Mouse (Mus musculus) lung, embryonic 15.5 days (tissue): ENCODE results near the gene Tex38. TPM values are rescaled to one million over a fixed set of nuclear protein-coding genes. Genes with fewer than 3 reads are reported as not detected.

Experiments used
- ATAC-seq: fragments of 200-750 bp; cut with Nextera tagmentation; 2 replicates; pipeline ENCODE4 v1.8.0; 2017; ENCODE audit warnings: moderate number of reproducible peaks, borderline replicate concordance; ENCODE audit not compliant: low FRiP score, low TSS enrichment; ENCODE audit errors: extremely low read depth
- H3K27ac ChIP-seq: fragments of 300-500 bp; sonication (generic); 2 replicates; pipeline ENCODE4 v1.5.1; 2015; ENCODE audit warnings: moderate library complexity, mild to moderate bottlenecking, inconsistent platforms
- H3K27me3 ChIP-seq: fragments of 300-500 bp; sonication (generic); 2 replicates; pipeline ENCODE4 v1.6.1; 2015; ENCODE audit warnings: inconsistent platforms
- H3K36me3 ChIP-seq: fragments of 300-500 bp; sonication (generic); 2 replicates; pipeline ENCODE4 v1.6.1; 2015; ENCODE audit warnings: inconsistent platforms
- H3K4me1 ChIP-seq: fragments of 300-500 bp; sonication (generic); 2 replicates; pipeline ENCODE4 v1.6.1; 2015; ENCODE audit warnings: inconsistent platforms
- H3K4me2 ChIP-seq: fragments of 300-500 bp; sonication (generic); 2 replicates; pipeline ENCODE4 v1.6.1; 2015; ENCODE audit warnings: inconsistent platforms, mild to moderate bottlenecking, moderate library complexity
- H3K4me3 ChIP-seq: fragments of 300-500 bp; sonication (generic); 2 replicates; pipeline ENCODE4 v1.5.1; 2015; ENCODE audit warnings: mild to moderate bottlenecking, inconsistent platforms
- H3K9ac ChIP-seq: fragments of 300-500 bp; sonication (generic); 2 replicates; pipeline ENCODE4 v1.6.1; 2015; ENCODE audit warnings: inconsistent platforms
- H3K9me3 ChIP-seq: fragments of 300-500 bp; sonication (generic); 2 replicates; pipeline ENCODE4 v1.6.1; 2016; ENCODE audit warnings: inconsistent platforms
- WGBS: fragments of 180-500 bp; shearing (Covaris S2); methylation state at CpG from one replicate; pipeline ENCODE4 v1.1.7; 2015; 5-methylcytosine and 5-hydroxymethylcytosine counted together
- polyA plus RNA-seq: library from polyadenylated mRNA; unstranded; fragments of >200 nt; fragmentation: Nextera tagmentation; extraction: Ambion mirVana; gene quantifications from 2 replicates; pipeline ENCODE4 v1.2.1, GENCODE M21; 2015

Gene Tex38
- polyA plus RNA-seq, 1 experiment from 2014 or later = 0.32 TPM

GRCm38 (mm10) chr4:115767647-115768467, 13.0 kb downstream of the Tex38 start:
- WGBS = 50% methylated on average over 11 of the region's 11 CpGs
- Histone ChIP-seq H3K9ac (no peak overlapping the region), H3K4me2 (no peak overlapping the region), H3K9me3 (no peaks in the 10 kb centered on the region), H3K4me3 (no peak overlapping the region), H3K36me3 (peaks cover 35% of the 10 kb centered on the region), H3K27ac (peak overlapping the region; percentile 5), H3K4me1 (no peaks in the 10 kb centered on the region), H3K27me3 (no peaks in the 10 kb centered on the region)
- no peak for ATAC-seq

GRCm38 (mm10) chr4:115764581-115764980, 16.2 kb downstream of the Tex38 start:
- Histone ChIP-seq H3K9me3 (no peaks in the 10 kb centered on the region), H3K27me3 (no peaks in the 10 kb centered on the region), H3K4me2 (no peak overlapping the region), H3K9ac (no peak overlapping the region), H3K27ac (no peak overlapping the region), H3K4me1 (no peaks in the 10 kb centered on the region), H3K36me3 (peaks cover 41% of the 10 kb centered on the region), H3K4me3 (no peak overlapping the region)
- ATAC-seq = no peak
- 92% methylated on average over 11 of the region's 11 CpGs for WGBS

GRCm38 (mm10) chr4:115761206-115761605, 19.6 kb downstream of the Tex38 start:
- ATAC-seq = peak; percentile 62
- no peaks in the 10 kb centered on the region for H3K9me3 ChIP-seq
- H3K4me3 ChIP-seq = no peak overlapping the region
- H3K9ac ChIP-seq = no peak overlapping the region
- no peak overlapping the region for H3K4me2 ChIP-seq
- no peaks in the 10 kb centered on the region for H3K27me3 ChIP-seq
- H3K27ac ChIP-seq = peak overlapping the region; percentile 24
- 47% methylated on average over 3 of the region's 3 CpGs for WGBS
- H3K4me1 ChIP-seq = no peaks in the 10 kb centered on the region
- peaks cover 30% of the 10 kb centered on the region for H3K36me3 ChIP-seq

GRCm38 (mm10) chr4:115754851-115755250, 26.0 kb downstream of the Tex38 start:
- Histone ChIP-seq H3K9ac (no peak overlapping the region), H3K4me1 (no peaks in the 10 kb centered on the region), H3K27ac (no peak overlapping the region), H3K36me3 (peaks cover 29% of the 10 kb centered on the region), H3K27me3 (no peaks in the 10 kb centered on the region), H3K9me3 (no peaks in the 10 kb centered on the region), H3K4me3 (no peak overlapping the region), H3K4me2 (no peak overlapping the region)
- WGBS = 89% methylated on average over 1 of the region's 1 CpGs
- ATAC-seq = no peak

- 89% methylated on average over 3 of the region's 3 CpGs for WGBS
- Histone ChIP-seq H3K9me3 (no peaks in the 10 kb centered on the region), H3K9ac (no peak overlapping the region), H3K27me3 (no peaks in the 10 kb centered on the region), H3K27ac (no peak overlapping the region), H3K4me1 (no peaks in the 10 kb centered on the region), H3K4me3 (no peak overlapping the region), H3K4me2 (no peak overlapping the region), H3K36me3 (peaks cover 32% of the 10 kb centered on the region)
- no peak for ATAC-seq
Observed at GRCm38 (mm10) chr4:115754101-115754500, 26.7 kb downstream of the Tex38 start.

GRCm38 (mm10) chr4:115749336-115749735, 31.5 kb downstream of the Tex38 start:
- no peak for ATAC-seq
- peaks cover 46% of the 10 kb centered on the region for H3K36me3 ChIP-seq
- H3K9me3 ChIP-seq = no peaks in the 10 kb centered on the region
- H3K9ac ChIP-seq = no peak overlapping the region
- WGBS = 75% methylated on average over 1 of the region's 1 CpGs
- no peak overlapping the region for H3K4me2 ChIP-seq
- H3K27ac ChIP-seq = no peak overlapping the region
- H3K4me1 ChIP-seq = no peaks in the 10 kb centered on the region
- H3K4me3 ChIP-seq = no peak overlapping the region
- no peaks in the 10 kb centered on the region for H3K27me3 ChIP-seq

- Histone ChIP-seq H3K36me3 (peaks cover 44% of the 10 kb centered on the region), H3K9ac (no peak overlapping the region), H3K4me1 (no peaks in the 10 kb centered on the region), H3K27me3 (no peaks in the 10 kb centered on the region), H3K9me3 (no peaks in the 10 kb centered on the region), H3K4me3 (no peak overlapping the region), H3K4me2 (no peak overlapping the region), H3K27ac (no peak overlapping the region)
- WGBS = 77% methylated on average over 1 of the region's 1 CpGs
- ATAC-seq = no peak
Observed at GRCm38 (mm10) chr4:115748181-115748580, 32.6 kb downstream of the Tex38 start.

GRCm38 (mm10) chr4:115743096-115743495, 37.7 kb downstream of the Tex38 start:
- no peaks in the 10 kb centered on the region for H3K9me3 ChIP-seq
- ATAC-seq = no peak
- no peak overlapping the region for H3K27ac ChIP-seq
- peaks cover 35% of the 10 kb centered on the region for H3K36me3 ChIP-seq
- no peak overlapping the region for H3K4me2 ChIP-seq
- no peaks in the 10 kb centered on the region for H3K27me3 ChIP-seq
- peaks cover 20% of the 10 kb centered on the region for H3K4me1 ChIP-seq
- no peak overlapping the region for H3K9ac ChIP-seq
- 78% methylated on average over 4 of the region's 4 CpGs for whole genome bisulfite sequencing
- no peak overlapping the region for H3K4me3 ChIP-seq

- H3K4me1 ChIP-seq = peaks cover 20% of the 10 kb centered on the region
- H3K36me3 ChIP-seq = peaks cover 33% of the 10 kb centered on the region
- no peaks in the 10 kb centered on the region for H3K27me3 ChIP-seq
- no peaks in the 10 kb centered on the region for H3K9me3 ChIP-seq
- no peak overlapping the region for H3K4me3 ChIP-seq
- ATAC-seq = no peak
- no peak overlapping the region for H3K4me2 ChIP-seq
- no peak overlapping the region for H3K27ac ChIP-seq
- H3K9ac ChIP-seq = no peak overlapping the region
Observed at GRCm38 (mm10) chr4:115742658-115743057, 38.2 kb downstream of the Tex38 start.

GRCm38 (mm10) chr4:115738481-115738985, 42.3 kb downstream of the Tex38 start:
- no peak overlapping the region for H3K27ac ChIP-seq
- peaks cover 20% of the 10 kb centered on the region for H3K4me1 ChIP-seq
- no peak for ATAC-seq
- peak overlapping the region; percentile 80 for H3K4me3 ChIP-seq
- H3K36me3 ChIP-seq = peaks cover 19% of the 10 kb centered on the region
- H3K9ac ChIP-seq = peak overlapping the region; percentile 84
- no peaks in the 10 kb centered on the region for H3K27me3 ChIP-seq
- peak overlapping the region; percentile 63 for H3K4me2 ChIP-seq
- WGBS = 40% methylated on average over 13 of the region's 13 CpGs
- H3K9me3 ChIP-seq = no peaks in the 10 kb centered on the region

GRCm38 (mm10) chr4:115737551-115738041, 43.2 kb downstream of the Tex38 start, which contains the start of gene Efcab14:
Efcab14 (plus strand) TSS chr4:115737744.
- peaks cover 22% of the 10 kb centered on the region for H3K4me1 ChIP-seq
- peak within 1 kb of the TSS; percentile 93 for H3K27ac ChIP-seq
- peak; percentile 100 for ATAC-seq
- H3K36me3 ChIP-seq = peaks cover 14% of the 10 kb centered on the region
- no peaks in the 10 kb centered on the region for H3K27me3 ChIP-seq
- no peaks in the 10 kb centered on the region for H3K9me3 ChIP-seq
- under 1% methylated on average over 39 of the region's 45 CpGs for WGBS
- peak within 1 kb of the TSS; percentile 80 for H3K4me3 ChIP-seq
- H3K4me2 ChIP-seq = peak within 1 kb of the TSS; percentile 63
- peak within 1 kb of the TSS; percentile 84 for H3K9ac ChIP-seq

GRCm38 (mm10) chr4:115734867-115735266, 46.0 kb downstream of the Tex38 start:
- 56% methylated on average over 4 of the region's 4 CpGs for WGBS
- H3K4me3 ChIP-seq = no peak overlapping the region
- H3K4me1 ChIP-seq = peaks cover 21% of the 10 kb centered on the region
- H3K9me3 ChIP-seq = no peaks in the 10 kb centered on the region
- no peaks in the 10 kb centered on the region for H3K36me3 ChIP-seq
- ATAC-seq = no peak
- H3K27ac ChIP-seq = no peak overlapping the region
- H3K4me2 ChIP-seq = no peak overlapping the region
- no peaks in the 10 kb centered on the region; the same call in 1 of the 2 replicates for H3K27me3 ChIP-seq
- H3K9ac ChIP-seq = no peak overlapping the region
